Mouse (Mus musculus) brain, adult 2 months (tissue): ENCODE data around the gene Ccdc61.
A peak's percentile ranks its signal among the peaks of the same experiment; 100 is the strongest.
"Not testable (repeated sequence)": the region's sequence is repeated elsewhere in the genome, so short reads cannot be mapped to it uniquely, and the experiment has no call there.

Experiments
- DNase-seq: peaks from one replicate; pipeline ENCODE4 v3.0.0; 2011; ENCODE audit warnings: low read depth, low spot score

Gene Ccdc61

GRCm38 (mm10) chr7:18916254-18916653, 6.0 kb upstream of the Ccdc61 start:
- DNase-seq: no peak

- DNase-seq: no peak
Measured at GRCm38 (mm10) chr7:18909797-18910196, 418 bp downstream of the Ccdc61 start.

GRCm38 (mm10) chr7:18904971-18905370, 5.2 kb downstream of the Ccdc61 start:
- no peak for DNase-seq

GRCm38 (mm10) chr7:18902486-18902885, 7.7 kb downstream of the Ccdc61 start:
- no peak for DNase-seq

GRCm38 (mm10) chr7:18900513-18900912, 9.7 kb downstream of the Ccdc61 start:
- DNase-seq: no peak

- peak; percentile 64 for DNase-seq
Measured at GRCm38 (mm10) chr7:18896536-18896935, 13.7 kb downstream of the Ccdc61 start.

- DNase-seq: peak; percentile 89
Measured at GRCm38 (mm10) chr7:18893651-18894430, 16.4 kb downstream of the Ccdc61 start.

GRCm38 (mm10) chr7:18893009-18893408, 17.2 kb downstream of the Ccdc61 start:
- no peak for DNase-seq

GRCm38 (mm10) chr7:18891872-18892599, 18.2 kb downstream of the Ccdc61 start:
- DNase-seq: peak; percentile 95

GRCm38 (mm10) chr7:18890848-18891247, 19.4 kb downstream of the Ccdc61 start:
- no peak for DNase-seq

GRCm38 (mm10) chr7:18886963-18887362, 23.3 kb downstream of the Ccdc61 start:
- DNase-seq: no peak

GRCm38 (mm10) chr7:18884745-18885422, 25.3 kb downstream of the Ccdc61 start:
- no peak for DNase-seq

- DNase-seq: no peak
Measured at GRCm38 (mm10) chr7:18883991-18884744, 26.0 kb downstream of the Ccdc61 start.

GRCm38 (mm10) chr7:18878691-18879090, 31.5 kb downstream of the Ccdc61 start:
- no peak for DNase-seq

GRCm38 (mm10) chr7:18875372-18875771, 34.8 kb downstream of the Ccdc61 start:
- DNase-seq: no peak

GRCm38 (mm10) chr7:18873253-18873652, 37.0 kb downstream of the Ccdc61 start:
- DNase-seq: peak; percentile 88

GRCm38 (mm10) chr7:18872816-18873215, 37.4 kb downstream of the Ccdc61 start:
- DNase-seq: no peak

- no peak for DNase-seq
Measured at GRCm38 (mm10) chr7:18872014-18872802, 38.0 kb downstream of the Ccdc61 start.

- DNase-seq: not testable (repeated sequence)
Measured at GRCm38 (mm10) chr7:18871031-18871430, 39.2 kb downstream of the Ccdc61 start, which contains the start of gene Pglyrp1. Pglyrp1 (plus strand) TSS chr7:18871331.

GRCm38 (mm10) chr7:18868491-18868890, 41.7 kb downstream of the Ccdc61 start:
- DNase-seq: no peak

GRCm38 (mm10) chr7:18862801-18863200, 47.4 kb downstream of the Ccdc61 start:
- no peak for DNase-seq
